Mouse (Mus musculus) T-cell, adult 2 months (primary cell): ENCODE data around the gene Foxc1.

Experiments used
- DNase-seq: peaks from one replicate; pipeline ENCODE4 v3.0.0; 2022; ENCODE audit warnings: low spot score

The Foxc1 gene

DNA sequence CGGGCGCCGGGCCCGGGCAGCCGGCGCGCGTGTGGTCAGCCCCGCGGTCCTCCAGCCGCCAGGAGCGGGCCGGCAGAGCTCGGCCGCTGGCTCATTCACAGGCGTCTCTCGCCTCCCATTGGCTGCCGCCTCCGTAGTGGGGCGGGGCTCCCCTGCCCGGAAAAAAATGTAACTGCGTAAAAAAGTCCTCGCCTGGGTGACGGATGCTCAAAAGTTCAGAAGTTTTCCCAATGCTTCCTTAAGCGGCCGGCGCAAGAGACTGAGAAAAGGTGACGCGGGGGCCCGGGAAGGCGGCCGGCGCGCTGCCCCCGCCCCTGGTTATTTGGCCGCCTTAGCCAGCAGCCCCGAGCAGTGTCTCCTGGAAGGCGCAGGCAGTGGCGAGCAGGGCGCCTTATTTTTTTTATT is at the start of gene Foxc1:
Gene Foxc1 (plus strand): TSS at position 206 of the 405 bp plus-strand sequence.
- no peak for DNase-seq

GRCm38 (mm10) chr13:31760411-31760810 is 46.0 kb upstream of the Foxc1 start:
- DNase-seq = no peak

DNA sequence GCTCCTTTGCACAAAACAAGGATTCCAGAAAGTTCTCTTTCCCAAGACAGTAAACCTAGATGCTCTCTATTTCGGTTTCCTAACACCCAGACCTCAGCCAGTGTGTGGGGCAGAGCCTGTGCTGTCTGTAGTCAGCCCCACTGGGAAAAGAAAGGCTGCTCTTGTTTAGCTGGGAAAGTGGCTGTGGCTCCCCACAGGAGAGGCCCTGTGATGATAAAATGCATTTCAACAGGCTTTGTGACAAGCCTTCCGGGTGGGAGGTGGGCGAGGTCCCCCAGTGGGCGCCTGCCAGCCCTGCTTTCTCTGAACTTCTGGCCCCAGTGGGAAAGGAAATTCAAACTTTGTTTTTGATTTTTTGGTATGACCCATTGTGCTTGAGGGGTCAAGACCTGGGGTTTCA is 45.4 kb upstream of the Foxc1 start:
- no peak for DNase-seq

DNA sequence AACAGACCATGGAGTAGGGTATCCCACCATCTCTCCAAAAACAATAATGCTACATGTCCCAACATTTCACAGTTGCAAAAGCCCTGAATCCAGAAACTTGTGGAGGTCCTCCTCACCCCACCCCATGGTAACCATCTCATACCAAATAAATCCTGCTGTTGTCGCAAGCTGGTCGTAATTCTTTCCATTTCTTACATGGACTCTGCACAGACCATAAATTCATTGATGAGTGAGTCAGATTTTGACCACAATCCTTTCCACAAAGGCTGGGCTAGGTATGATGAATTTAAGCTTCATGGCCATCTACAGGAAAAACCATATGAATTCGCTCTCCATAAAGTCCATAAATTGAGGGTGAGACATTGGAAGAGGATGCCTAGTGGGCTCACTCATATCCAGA is 42.0 kb upstream of the Foxc1 start:
- no peak for DNase-seq

DNA sequence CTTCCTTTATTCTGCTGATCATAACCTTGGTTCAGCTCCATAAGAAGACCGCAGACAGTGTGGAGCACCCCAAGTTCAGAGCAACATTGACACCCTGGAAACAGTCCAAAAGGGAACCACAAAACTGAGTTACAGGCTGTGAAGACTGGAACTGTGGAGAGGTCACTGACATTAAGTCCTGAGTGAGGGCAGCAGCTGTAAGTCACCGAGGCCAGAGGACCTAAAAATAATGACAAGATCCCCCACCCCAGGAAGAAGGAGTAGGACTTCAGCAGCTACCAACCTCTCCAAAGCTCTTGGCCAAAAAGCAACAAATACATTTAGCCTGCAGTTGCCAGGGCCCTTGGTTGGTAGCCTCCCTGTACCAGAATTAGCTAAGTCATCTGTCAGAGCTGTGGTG is 40.9 kb upstream of the Foxc1 start:
- DNase-seq = no peak

GRCm38 (mm10) chr13:31772882-31773281 is 33.6 kb upstream of the Foxc1 start:
- no peak for DNase-seq

DNA sequence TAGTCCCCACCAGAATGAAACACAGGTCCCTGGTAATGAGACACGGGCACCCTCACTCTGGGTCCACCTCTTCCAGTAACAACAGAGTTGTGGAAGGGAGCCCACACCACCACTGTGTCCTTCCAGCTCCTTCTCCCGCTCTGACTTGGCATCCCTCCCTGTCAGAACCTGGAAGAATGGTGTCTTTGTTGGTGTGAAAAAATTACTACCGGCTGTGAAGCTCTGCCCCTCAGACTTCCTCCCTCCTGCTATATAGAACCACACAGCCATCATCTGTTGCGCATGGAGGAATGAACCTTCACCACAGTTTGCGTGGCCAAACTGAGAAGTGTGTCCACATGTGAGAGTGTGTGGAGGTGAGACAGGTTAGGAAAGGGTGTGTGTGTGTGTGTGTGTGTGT is 30.7 kb upstream of the Foxc1 start:
- no peak for DNase-seq

DNA sequence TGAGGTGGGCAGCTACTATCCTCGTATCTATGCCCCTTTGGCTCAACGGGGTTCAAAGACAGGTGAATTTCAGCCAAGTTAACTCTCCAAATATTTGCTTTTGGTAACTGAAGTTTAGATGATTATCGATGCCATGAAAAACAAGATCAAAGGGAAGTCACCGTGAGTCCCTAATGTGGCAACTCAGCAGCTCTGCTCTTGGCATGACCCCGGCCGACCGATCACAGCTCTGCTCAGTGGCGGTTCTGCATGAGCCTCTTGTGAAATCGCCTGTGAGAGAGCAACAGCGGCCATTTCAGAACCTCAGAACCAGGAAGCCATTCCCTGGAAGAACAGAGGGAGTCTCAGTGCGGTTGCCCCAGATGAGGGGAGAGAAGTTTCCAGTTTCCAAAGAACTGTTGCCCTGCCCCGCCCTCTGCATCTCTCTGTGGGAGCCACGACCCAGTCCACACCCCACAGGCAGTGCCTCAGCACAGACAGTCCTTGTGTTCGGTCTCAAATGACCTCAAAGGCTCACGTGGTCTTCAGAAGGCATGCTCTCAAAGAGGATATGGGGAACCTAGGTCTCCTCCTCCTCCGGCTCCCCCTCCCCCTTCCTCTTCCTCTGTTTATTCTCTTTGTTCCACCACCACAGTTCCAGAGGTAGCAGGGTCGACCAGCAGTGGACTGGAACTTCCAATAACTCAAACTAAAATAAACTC is 27.0 kb upstream of the Foxc1 start:
- DNase-seq = no peak

GRCm38 (mm10) chr13:31780299-31780698 is 26.1 kb upstream of the Foxc1 start:
- no peak for DNase-seq

DNA sequence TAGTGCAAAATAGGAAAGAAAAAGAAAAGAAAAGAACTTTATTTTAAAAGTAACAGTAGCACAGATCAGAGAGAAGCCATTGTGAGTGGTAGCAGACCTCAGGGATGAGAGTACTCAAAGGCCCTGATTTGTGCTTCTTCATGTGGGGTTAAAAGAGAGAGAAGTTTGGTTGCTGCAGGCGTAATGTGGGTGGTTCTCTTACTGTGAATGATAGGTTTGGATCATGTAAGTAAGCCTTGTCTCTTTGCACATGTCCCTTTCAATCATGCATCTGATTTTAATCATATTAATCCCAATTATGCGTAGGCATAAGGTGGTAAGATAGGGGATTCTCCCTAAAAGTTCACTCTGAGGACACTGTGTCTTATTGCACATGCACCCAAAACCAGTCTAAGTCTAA is 24.4 kb upstream of the Foxc1 start:
- no peak for DNase-seq

- DNase-seq = no peak
Measured at GRCm38 (mm10) chr13:31784757-31785156, 21.7 kb upstream of the Foxc1 start.

DNA sequence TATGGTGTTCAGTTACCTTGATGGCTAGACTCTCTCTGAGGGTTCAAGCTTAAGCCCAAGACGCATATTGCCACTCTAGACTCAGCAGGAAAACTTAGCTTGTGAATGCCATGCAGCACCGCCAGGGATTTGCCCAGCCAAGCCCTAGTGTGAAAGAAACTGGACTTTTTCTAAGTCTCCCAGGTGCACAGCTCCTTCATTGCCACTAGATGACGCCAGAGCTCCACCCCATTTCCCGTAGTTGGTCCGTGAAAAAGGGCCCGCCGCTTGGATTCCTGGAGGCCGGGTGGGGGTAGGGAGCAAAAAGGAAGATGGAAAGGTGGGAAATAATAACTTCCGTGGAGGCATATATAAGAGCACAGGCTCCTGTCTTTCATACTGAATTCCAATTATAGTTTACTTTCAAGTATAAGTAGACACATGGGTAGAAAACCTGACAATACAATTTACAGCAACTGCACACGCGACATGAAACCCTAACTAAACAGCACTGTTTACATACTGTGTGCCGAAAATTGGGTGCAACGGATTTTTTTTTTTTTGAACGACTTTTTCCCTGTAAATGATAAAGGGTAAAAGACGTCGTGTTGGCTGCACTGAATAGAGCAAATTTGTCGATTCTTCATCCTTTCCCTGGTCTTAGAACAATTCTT is 13.8 kb upstream of the Foxc1 start:
- DNase-seq = no peak

DNA sequence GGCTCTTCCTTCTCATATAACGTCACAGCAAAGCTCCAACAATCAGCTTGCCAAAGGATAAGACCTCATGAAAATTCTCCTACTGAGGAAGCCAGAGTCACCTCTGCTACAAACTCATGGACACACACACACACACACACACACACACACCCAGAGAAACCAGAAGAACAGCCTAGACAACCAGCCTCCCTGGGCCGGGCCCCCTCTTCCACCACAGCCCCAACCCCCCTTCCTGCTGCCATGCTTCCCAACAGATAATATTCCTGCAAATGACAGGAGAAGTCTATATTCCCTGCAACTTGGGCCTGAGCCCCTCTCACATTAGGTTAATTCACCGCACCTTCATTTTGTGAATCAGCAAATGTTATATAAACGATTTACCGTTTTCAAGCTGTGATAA is 13.3 kb upstream of the Foxc1 start:
- no peak for DNase-seq

GRCm38 (mm10) chr13:31797346-31797745 is 9.1 kb upstream of the Foxc1 start:
- DNase-seq = no peak

DNA sequence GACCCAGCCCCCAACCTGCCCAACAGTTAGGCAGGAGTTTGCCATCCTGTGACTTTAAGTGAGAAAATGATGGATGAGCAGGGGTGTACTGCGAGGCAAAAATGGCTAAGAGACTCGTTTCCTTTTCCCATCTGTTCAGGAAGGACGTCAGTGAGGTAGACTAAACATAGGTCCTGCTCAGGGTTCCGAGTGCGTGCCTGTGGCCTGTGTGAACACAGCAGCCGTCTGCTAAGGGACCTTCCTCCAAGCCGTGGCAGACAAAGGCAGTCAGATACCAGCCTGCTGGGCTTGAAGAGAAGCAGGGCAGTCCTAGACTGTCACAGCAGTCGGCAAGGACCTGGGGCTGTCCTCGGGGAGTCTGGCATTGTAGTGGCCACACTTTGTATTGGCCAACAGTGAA is 8.4 kb upstream of the Foxc1 start:
- DNase-seq = no peak

- DNase-seq = peak; percentile 41
Measured at GRCm38 (mm10) chr13:31800581-31801576, 5.6 kb upstream of the Foxc1 start.

GRCm38 (mm10) chr13:31801703-31802305 is 4.6 kb upstream of the Foxc1 start:
- no peak for DNase-seq

GRCm38 (mm10) chr13:31802447-31802846 is 4.0 kb upstream of the Foxc1 start:
- DNase-seq = no peak

DNA sequence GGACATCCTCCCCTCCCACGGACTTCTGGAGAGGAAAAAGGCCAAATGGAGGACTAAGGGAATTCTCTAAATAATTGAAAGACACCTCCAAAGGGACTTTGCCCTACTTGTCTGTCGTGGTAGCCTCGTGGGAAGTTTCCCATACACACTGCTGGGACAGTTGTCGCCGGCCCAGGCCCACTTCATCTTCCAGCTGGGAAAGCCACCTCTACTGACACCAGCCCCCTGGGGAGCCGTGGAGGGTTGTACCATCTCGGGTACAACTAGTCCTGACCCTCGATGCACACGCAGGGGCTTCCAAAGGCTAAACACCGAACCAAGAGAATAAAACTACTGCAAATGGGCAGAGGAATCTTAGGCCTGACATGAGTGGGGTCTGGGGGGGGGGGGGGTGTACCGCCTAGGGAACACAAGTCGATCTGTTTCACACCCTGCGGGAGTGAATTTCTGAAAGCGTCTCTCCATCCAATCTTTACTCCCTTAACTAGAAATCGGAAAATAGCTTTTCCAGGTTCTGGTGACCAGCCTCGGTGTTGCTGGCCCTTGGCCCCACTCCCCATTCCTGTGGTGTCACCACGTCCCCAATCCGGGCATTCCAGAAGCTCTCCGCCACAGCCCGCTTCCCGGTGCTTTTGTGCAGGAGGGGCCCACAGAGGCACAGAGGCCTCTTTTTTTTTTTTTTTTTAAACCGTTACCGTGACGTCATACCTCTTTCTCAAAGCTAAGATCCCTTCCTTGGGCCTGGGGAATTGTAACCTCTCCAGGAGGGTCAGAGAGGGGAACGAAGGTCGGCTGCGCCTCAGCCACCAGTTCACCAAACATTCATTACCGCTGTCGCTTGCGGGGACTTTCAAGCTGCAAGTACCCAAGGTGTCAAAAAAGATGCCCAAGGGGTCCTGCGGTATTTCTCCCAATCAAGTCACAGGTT is 3.0 kb upstream of the Foxc1 start:
- DNase-seq = no peak

DNA sequence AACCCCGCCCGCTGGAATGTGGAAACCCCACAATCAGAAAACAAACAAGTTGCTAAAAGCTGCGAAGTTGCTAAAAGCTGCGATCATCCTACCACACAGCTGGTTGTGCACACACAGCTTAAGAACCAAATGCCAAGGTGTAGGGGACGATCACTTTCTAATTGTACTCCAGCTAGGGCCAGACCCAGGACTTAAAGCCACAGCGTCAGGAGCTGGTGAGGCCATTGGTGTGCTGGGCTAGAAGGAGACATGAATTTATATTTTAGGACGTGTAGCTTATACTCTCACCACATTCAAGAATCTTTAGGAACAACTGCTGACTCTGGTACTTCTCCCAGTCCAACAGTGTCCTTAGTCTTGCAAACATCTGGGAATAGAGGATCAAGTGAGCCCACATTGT is 1.9 kb upstream of the Foxc1 start:
- no peak for DNase-seq

DNA sequence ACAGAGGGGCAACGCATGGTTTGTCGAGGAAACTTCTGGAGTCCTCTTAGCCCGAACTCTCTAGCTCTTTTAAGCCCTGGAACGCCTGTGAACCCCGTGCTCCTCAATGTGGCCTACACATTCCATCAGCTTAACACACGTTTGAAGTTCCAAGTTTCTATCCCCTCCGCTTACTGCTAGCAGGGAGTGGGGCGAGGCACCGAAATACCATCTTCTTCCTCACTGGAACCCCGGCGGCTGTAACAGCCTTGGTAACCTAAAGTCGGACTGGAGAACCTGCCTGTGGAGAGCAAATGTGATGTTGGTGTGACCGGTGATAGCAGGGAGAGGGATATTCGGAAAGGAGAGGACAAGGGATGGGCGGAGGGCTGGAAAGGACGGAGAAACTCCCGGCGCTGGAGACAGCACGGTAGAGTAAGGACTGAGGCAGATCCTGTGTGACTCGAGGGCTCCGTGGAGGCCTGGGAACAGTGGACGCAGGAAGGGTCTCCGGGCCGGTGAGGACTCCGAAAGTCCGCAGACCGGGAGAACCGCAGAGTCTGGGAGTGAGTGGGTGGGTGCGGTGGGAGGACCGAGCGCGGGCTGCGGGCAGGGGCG is 504 bp upstream of the Foxc1 start:
- no peak for DNase-seq
